Mouse (Mus musculus) G1E (cell line): ENCODE results near the gene Grm7.

ENCODE experiments used
- CTCF ChIP-seq: IDR thresholded peaks from 2 replicates; pipeline ENCODE4 v1.5.1; 2012; ENCODE audit warnings: low read depth, low read length, inconsistent platforms, mixed read lengths
- TAL1 ChIP-seq: conservative IDR thresholded peaks from 2 replicates; pipeline ENCODE4 v1.6.1; 2012; ENCODE audit warnings: low read depth, low read length, inconsistent platforms, mixed read lengths

DNA sequence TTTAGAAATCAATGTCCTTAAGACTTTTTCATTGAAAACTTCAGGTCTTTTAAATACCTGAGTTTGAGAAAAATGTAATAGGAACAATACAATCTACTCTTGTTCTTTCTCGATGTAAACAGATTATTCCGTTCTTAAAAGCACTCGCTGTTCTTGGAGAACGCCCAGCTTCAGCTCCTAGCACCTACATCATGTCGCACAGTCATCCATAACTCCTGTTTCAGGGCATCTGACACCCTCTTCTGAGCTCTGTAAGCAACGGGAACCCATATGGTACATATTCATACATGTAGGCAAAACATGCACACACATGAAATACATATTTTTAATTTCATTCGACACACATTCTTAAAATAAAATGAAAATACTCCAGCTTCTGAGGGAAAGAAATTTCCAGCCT, 916.0 kb downstream of the Grm7 start:
- TF ChIP-seq TAL1 (no peak), CTCF (no peak)
